ENCODE assay signal across 8 mouse cellular contexts in the genomic region with DNA sequence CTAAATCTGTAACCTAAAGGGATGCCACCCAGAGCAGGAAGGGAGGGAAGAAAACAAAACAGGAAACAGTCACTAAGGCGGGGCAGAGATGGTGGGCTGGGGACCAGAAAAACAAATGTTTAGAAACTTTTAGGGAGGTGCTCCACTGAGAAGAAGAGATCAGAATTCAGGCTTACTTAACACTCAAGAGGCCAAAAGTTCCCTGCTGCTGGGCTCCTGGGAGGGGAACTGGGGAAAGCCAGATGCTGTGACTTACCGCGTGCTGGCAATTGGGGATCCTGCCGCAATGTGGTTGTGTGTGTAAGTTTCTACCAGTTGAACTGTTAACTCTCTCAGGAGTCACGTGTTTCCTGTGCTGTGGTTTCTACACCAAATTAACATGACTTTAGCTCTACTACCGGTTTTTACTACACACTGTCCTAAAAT. TPM values are rescaled to one million over a fixed set of nuclear protein-coding genes. Genes with fewer than 3 reads are reported as not detected.
DNase-seq lines count a peak whose midpoint lies in the region; ATAC-seq and TF ChIP-seq lines count a peak whose summit lies in the region.

A gene (minus strand): TSS at position 285 of the 426 bp plus-strand sequence.

- H3K27ac ChIP-seq in forebrain, embryonic 10.5 days: no peak within 1 kb of the TSS
- H3K27ac ChIP-seq in forebrain, embryonic 12.5 days: no peak within 1 kb of the TSS
- peak within 1 kb of the TSS; percentile 92 for H3K27ac ChIP-seq in bone marrow, adult 2 months (ENCODE audit: control insufficient read depth, insufficient read depth, low read depth, low read length, poor library complexity)
- peak within 1 kb of the TSS; percentile 80 for H3K27ac ChIP-seq in liver, postnatal 0 days (ENCODE audit: low read depth)
- peak within 1 kb of the TSS; percentile 99 for H3K27ac ChIP-seq in spleen, adult 2 months (ENCODE audit: insufficient read depth, low read length)

- no peaks in the 10 kb centered on the region for H3K36me3 ChIP-seq in forebrain, embryonic 10.5 days (replicated peaks)
- no peaks in the 10 kb centered on the region for H3K36me3 ChIP-seq in forebrain, embryonic 12.5 days (replicated peaks)
- no peaks in the 10 kb centered on the region for H3K36me3 ChIP-seq in liver, postnatal 0 days (replicated peaks; ENCODE audit: insufficient read depth, low read length)
- no peaks in the 10 kb centered on the region for H3K36me3 ChIP-seq in spleen, adult 2 months (ENCODE audit: control insufficient read depth, insufficient read depth, low read length)

- no peak within 1 kb of the TSS for H3K4me2 ChIP-seq in forebrain, embryonic 12.5 days
- H3K4me2 ChIP-seq in liver, postnatal 0 days (ENCODE audit: low read depth, low read length): peak within 1 kb of the TSS; percentile 52

- H3K4me3 ChIP-seq in forebrain, embryonic 10.5 days: no peak within 1 kb of the TSS
- no peak within 1 kb of the TSS for H3K4me3 ChIP-seq in forebrain, embryonic 12.5 days (replicated peaks)
- peak within 1 kb of the TSS; percentile 71 for H3K4me3 ChIP-seq in bone marrow, adult 2 months (replicated peaks; ENCODE audit: control insufficient read depth, low read depth, low read length)
- H3K4me3 ChIP-seq in liver, postnatal 0 days (ENCODE audit: low read depth, low read length): peak within 1 kb of the TSS; percentile 18
- peak within 1 kb of the TSS; percentile 69 for H3K4me3 ChIP-seq in spleen, adult 2 months (ENCODE audit: extremely low read depth, insufficient read depth, insufficient read length)

- no peaks in the 10 kb centered on the region for H3K9me3 ChIP-seq in forebrain, embryonic 10.5 days
- H3K9me3 ChIP-seq in forebrain, embryonic 12.5 days: no peaks in the 10 kb centered on the region
- no peaks in the 10 kb centered on the region for H3K9me3 ChIP-seq in liver, postnatal 0 days (ENCODE audit: low read length)

- no peak for TF ChIP-seq POLR2A in bone marrow, adult 2 months (IDR thresholded peaks at IDR 0.05; ENCODE audit: borderline replicate concordance, control insufficient read depth, low read depth, low read length)
- TF ChIP-seq POLR2A in spleen, adult 2 months (IDR thresholded peaks at IDR 0.05; ENCODE audit: low read depth, low read length): peak; percentile 80

- no peak for TF ChIP-seq EP300 in liver, postnatal 0 days (IDR thresholded peaks at IDR 0.05; ENCODE audit: low read depth)

- intact Hi-C loops in heart, postnatal 10 days (cut with DNase I): no loop called here

- DNase-seq in forebrain, embryonic 10.5 days (ENCODE audit: extremely low spot score, low spot score): no peak
- DNase-seq in heart, postnatal 10 days: no peak
- DNase-seq in liver, postnatal 0 days: peak; percentile 51
- peak; percentile 73 to 83 for DNase-seq in spleen, adult 2 months (ENCODE audit: low read depth in 1 of 2, low spot score in 2 of 2)
- DNase-seq in cerebellum, adult 18-20 months: no peak

- no peak for TF ChIP-seq CTCF in bone marrow, adult 2 months (IDR thresholded peaks at IDR 0.05; ENCODE audit: control insufficient read depth, insufficient read depth, low read length)
- TF ChIP-seq CTCF in liver, postnatal 0 days (IDR thresholded peaks at IDR 0.05; ENCODE audit: low read depth): no peak
- TF ChIP-seq CTCF in spleen, adult 2 months (IDR thresholded peaks at IDR 0.05; ENCODE audit: extremely low read depth, insufficient read depth, insufficient read length, insufficient replicate concordance): no peak

- 0 out of 2 replicates have a peak, but pooled peaks cover 5% of the 10 kb centered on the region for H3K4me1 ChIP-seq in forebrain, embryonic 10.5 days
- H3K4me1 ChIP-seq in forebrain, embryonic 12.5 days: no peaks in the 10 kb centered on the region
- peaks cover 5% of the 10 kb centered on the region for H3K4me1 ChIP-seq in bone marrow, adult 2 months (ENCODE audit: control insufficient read depth, insufficient read depth, low read length)
- H3K4me1 ChIP-seq in liver, postnatal 0 days (ENCODE audit: insufficient read depth): peaks cover 34% of the 10 kb centered on the region
- peaks cover 14% of the 10 kb centered on the region; the same call in 1 of the 2 replicates for H3K4me1 ChIP-seq in spleen, adult 2 months (ENCODE audit: control insufficient read depth, insufficient read depth, insufficient read length)

- 82% methylated on average over 6 of the region's 6 CpGs for WGBS in forebrain, embryonic 10.5 days
- 87% methylated on average over 6 of the region's 6 CpGs for WGBS in forebrain, embryonic 12.5 days
- WGBS in bone marrow, adult 2 months: under 1% methylated on average over 6 of the region's 6 CpGs
- 22% methylated on average over 6 of the region's 6 CpGs for WGBS in liver, postnatal 0 days (ENCODE audit: insufficient replicate concordance)
- WGBS in spleen, adult 2 months: 3% methylated on average over 6 of the region's 6 CpGs

- H3K27me3 ChIP-seq in forebrain, embryonic 10.5 days (ENCODE audit: poor library complexity, severe bottlenecking): no peaks in the 10 kb centered on the region
- no peaks in the 10 kb centered on the region for H3K27me3 ChIP-seq in forebrain, embryonic 12.5 days
- no peaks in the 10 kb centered on the region for H3K27me3 ChIP-seq in liver, postnatal 0 days (ENCODE audit: insufficient read depth, low read length)
- no peaks in the 10 kb centered on the region for H3K27me3 ChIP-seq in spleen, adult 2 months (ENCODE audit: control insufficient read depth, insufficient read depth, low read length)

- no peak for ATAC-seq in forebrain, embryonic 12.5 days (ENCODE audit: low FRiP score)
- peak; percentile 38; the same call in 1 of the 2 replicates for ATAC-seq in liver, postnatal 0 days
- ATAC-seq in frontal cortex, adult (ENCODE audit: low TSS enrichment): no peak

- H3K9ac ChIP-seq in forebrain, embryonic 12.5 days: no peak within 1 kb of the TSS
- H3K9ac ChIP-seq in liver, postnatal 0 days (replicated peaks): no peak within 1 kb of the TSS; the same call in none of the 2 replicates

RNA-seq across cellular contexts. Expression of the gene that starts here (rescaled TPM):
- polyA plus RNA-seq in forebrain, embryonic 10.5 days (2016; fragmentation: Nextera tagmentation; extraction: Ambion mirVana): 14.8 and 17.5 TPM in 2 replicates
- 8.1 and 9.8 TPM in 2 replicates for polyA plus RNA-seq in forebrain, embryonic 12.5 days (2016; fragmentation: Nextera tagmentation; extraction: Ambion mirVana)
- polyA plus RNA-seq in bone marrow, adult 2 months (2011; ENCODE audit: insufficient read depth, insufficient read length, low replicate concordance, missing spikeins): 6.2 and 23.4 TPM in 2 replicates
- total RNA-seq in heart, postnatal 10 days (2021): 10 to 100 TPM; 57.1 to 67.0 TPM
- 11.4 and 12.6 TPM in 2 replicates for polyA plus RNA-seq in liver, postnatal 0 days (2015; fragmentation: Nextera tagmentation; extraction: Ambion mirVana)
- 82.6 and 93.8 TPM in 2 replicates for polyA plus RNA-seq in spleen, adult 2 months (2012; rRNA removed)

Comparison
In these comparisons a context has a peak if more than half of its experiments do, and no peak if none do; other contexts are left out.
1. DNase-seq: peak in liver, postnatal 0 days (single experiment) and spleen, adult 2 months (2 of 2); none in forebrain, embryonic 10.5 days (single experiment), heart, postnatal 10 days (0 of 2) and cerebellum, adult 18-20 months (0 of 2).
2. H3K27ac ChIP-seq: peak in bone marrow, adult 2 months (single experiment), liver, postnatal 0 days (single experiment) and spleen, adult 2 months (single experiment); none in forebrain, embryonic 10.5 days (single experiment) and forebrain, embryonic 12.5 days (single experiment).
3. H3K4me3 ChIP-seq: peak in bone marrow, adult 2 months (single experiment), liver, postnatal 0 days (single experiment) and spleen, adult 2 months (single experiment); none in forebrain, embryonic 10.5 days (single experiment) and forebrain, embryonic 12.5 days (single experiment).